ENCODE assay signal across 17 mouse cellular contexts in the genomic region with DNA sequence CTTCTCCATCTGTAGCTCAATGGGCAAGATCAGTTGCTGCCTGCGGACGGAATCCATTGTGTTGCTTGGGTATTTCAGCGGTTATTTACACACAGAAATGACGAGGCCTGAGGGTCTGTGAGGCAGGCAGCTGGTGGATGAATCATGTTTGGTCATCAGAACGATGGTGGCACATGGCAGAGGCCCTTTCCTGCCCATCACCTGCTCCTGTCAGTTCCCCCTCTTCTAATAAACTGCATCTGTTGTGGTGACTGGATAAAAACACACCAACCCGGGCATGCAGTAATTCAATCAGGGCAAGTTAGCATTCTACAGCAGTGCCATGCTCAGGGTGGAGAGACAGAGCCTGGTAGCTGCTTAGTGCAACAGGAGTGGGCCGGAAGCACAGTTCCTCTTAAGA. TPM values are rescaled to one million over a fixed set of nuclear protein-coding genes. Genes with fewer than 3 reads are reported as not detected.
DNase-seq lines count a peak whose midpoint lies in the region; ATAC-seq lines count a peak whose summit lies in the region.
"Had no signal": no experiment of that assay in that cellular context is flagged by ENCODE, and none has a peak within 500 bp of the region (broad histone marks: within the 10 kb centered on the region; RNA-seq: fewer than 3 reads in every experiment).

No protein-coding gene starts in this region.

- H3K27me3 ChIP-seq in embryonic facial prominence, embryonic 12.5 days, result no peaks in the 10 kb centered on the region
- no peaks in the 10 kb centered on the region for H3K27me3 ChIP-seq in embryonic facial prominence, embryonic 10.5 days (replicated peaks; ENCODE audit: low read depth, poor library complexity, severe bottlenecking)
- H3K27me3 ChIP-seq: heart, embryonic 13.5 days; liver, embryonic 13.5 days had no signal

- no peak overlapping the region for H3K9ac ChIP-seq in embryonic facial prominence, embryonic 12.5 days
- H3K9ac ChIP-seq: heart, embryonic 13.5 days; liver, embryonic 13.5 days had no signal

- no peak overlapping the region for H3K4me3 ChIP-seq in embryonic facial prominence, embryonic 12.5 days
- H3K4me3 ChIP-seq in embryonic facial prominence, embryonic 10.5 days, result no peak overlapping the region
- H3K4me3 ChIP-seq: heart, embryonic 13.5 days; liver, embryonic 13.5 days had no signal

- WGBS in embryonic facial prominence, embryonic 12.5 days, result 67% methylated on average over 7 of the region's 7 CpGs
- WGBS in embryonic facial prominence, embryonic 10.5 days, result 79% methylated on average over 7 of the region's 7 CpGs

- no peak overlapping the region for H3K27ac ChIP-seq in embryonic facial prominence, embryonic 12.5 days
- H3K27ac ChIP-seq in embryonic facial prominence, embryonic 10.5 days (replicated peaks), result no peak overlapping the region
- H3K27ac ChIP-seq: heart, embryonic 13.5 days; liver, embryonic 13.5 days had no signal

- H3K36me3 ChIP-seq in embryonic facial prominence, embryonic 12.5 days, result no peaks in the 10 kb centered on the region
- no peaks in the 10 kb centered on the region for H3K36me3 ChIP-seq in embryonic facial prominence, embryonic 10.5 days (replicated peaks)
- H3K36me3 ChIP-seq: liver, embryonic 13.5 days had no signal

- intact Hi-C loops in gastrocnemius, postnatal 36 days (cut with DNase I), result no loop called here

- peak; percentile 56; the same call in 1 of the 2 replicates for ATAC-seq in embryonic facial prominence, embryonic 12.5 days (ENCODE audit: insufficient number of reproducible peaks, insufficient read depth, low FRiP score, low TSS enrichment)

- DNase-seq in embryonic facial prominence, embryonic 10.5 days (ENCODE audit: low spot score), result no peak
- DNase-seq in retina, postnatal 1 day, result peak; percentile 76
- no peak for DNase-seq in retina, embryonic 14.5 days (ENCODE audit: low spot score)
- DNase-seq in gastrocnemius, postnatal 36 days, result peak; percentile 31 to 38
- DNase-seq in adrenal gland, postnatal 14 days, result no peak
- DNase-seq in adrenal gland, postnatal 36 days, result no peak
- DNase-seq in liver, result no peak
- DNase-seq: adrenal gland, adult 2 months; B cell, adult 2 months; kidney, postnatal 14 days; liver, embryonic 13.5 days; lung, postnatal 36 days; thymus, adult 2 months had no signal

- H3K4me1 ChIP-seq in embryonic facial prominence, embryonic 12.5 days, result no peaks in the 10 kb centered on the region
- H3K4me1 ChIP-seq in embryonic facial prominence, embryonic 10.5 days, result no peaks in the 10 kb centered on the region
- H3K4me1 ChIP-seq: heart, embryonic 13.5 days; liver, embryonic 13.5 days had no signal

- no peak overlapping the region for H3K4me2 ChIP-seq in embryonic facial prominence, embryonic 12.5 days (replicated peaks)
- H3K4me2 ChIP-seq: heart, embryonic 13.5 days; liver, embryonic 13.5 days had no signal

- H3K9me3 ChIP-seq in embryonic facial prominence, embryonic 12.5 days, result no peaks in the 10 kb centered on the region
- no peaks in the 10 kb centered on the region for H3K9me3 ChIP-seq in embryonic facial prominence, embryonic 10.5 days
- H3K9me3 ChIP-seq: heart, embryonic 13.5 days; liver, embryonic 13.5 days had no signal

RNA-seq across cellular contexts. Expression of gene Bves, which starts 23.9 kb away (rescaled TPM):
- 2.1 and 2.3 TPM in 2 replicates for polyA plus RNA-seq in embryonic facial prominence, embryonic 12.5 days (2016; fragmentation: Nextera tagmentation; extraction: Ambion mirVana)
- polyA plus RNA-seq in embryonic facial prominence, embryonic 10.5 days (2016; fragmentation: Nextera tagmentation; extraction: Ambion mirVana), result 2.3 and 2.5 TPM in 2 replicates
- total RNA-seq in gastrocnemius, postnatal 36 days (2021), result 10 to 100 TPM; 36.2 to 37.9 TPM
- total RNA-seq in adrenal gland, postnatal 14 days (2021), result 0.41 and 0.53 TPM in 2 replicates
- under 1 TPM; 0.20 to 0.26 TPM for total RNA-seq in adrenal gland, postnatal 36 days (2021)
- total RNA-seq: MEL; monocyte, adult 5-6 weeks had no signal

Comparison
In these comparisons a context has a peak if more than half of its experiments do, and no peak if none do; other contexts are left out.
1. DNase-seq: peak in retina, postnatal 1 day (single experiment) and gastrocnemius, postnatal 36 days (2 of 2); none in embryonic facial prominence, embryonic 10.5 days (single experiment), retina, embryonic 14.5 days (single experiment), adrenal gland, postnatal 14 days (single experiment), adrenal gland, postnatal 36 days (0 of 2) and liver (single experiment).
2. RNA of gene Bves, which starts 23.9 kb away (total RNA-seq): 36.2 to 37.9 TPM in gastrocnemius, postnatal 36 days; 0.41 to 0.53 TPM in adrenal gland, postnatal 14 days and 0.20 to 0.26 TPM in adrenal gland, postnatal 36 days; every median in the first group is over 10 times any median in the second.